Mouse (Mus musculus) cortical plate, adult 2 months (tissue): ENCODE measurements around the gene Irf2bpl.

Source experiments
- CTCF ChIP-seq: fragments of 200-500 bp; IDR thresholded peaks from 2 replicates; pipeline ENCODE4 v1.5.1; 2011; ENCODE audit warnings: mild to moderate bottlenecking, control low read depth, low read length; ENCODE audit not compliant: insufficient read depth; ENCODE audit errors: extremely low read depth
- POLR2A ChIP-seq: fragments of 200-500 bp; IDR thresholded peaks from 2 replicates; pipeline ENCODE4 v1.6.1; 2011; ENCODE audit warnings: mild to moderate bottlenecking, low read length, control low read depth; ENCODE audit not compliant: insufficient read depth; ENCODE audit errors: extremely low read depth

DNA sequence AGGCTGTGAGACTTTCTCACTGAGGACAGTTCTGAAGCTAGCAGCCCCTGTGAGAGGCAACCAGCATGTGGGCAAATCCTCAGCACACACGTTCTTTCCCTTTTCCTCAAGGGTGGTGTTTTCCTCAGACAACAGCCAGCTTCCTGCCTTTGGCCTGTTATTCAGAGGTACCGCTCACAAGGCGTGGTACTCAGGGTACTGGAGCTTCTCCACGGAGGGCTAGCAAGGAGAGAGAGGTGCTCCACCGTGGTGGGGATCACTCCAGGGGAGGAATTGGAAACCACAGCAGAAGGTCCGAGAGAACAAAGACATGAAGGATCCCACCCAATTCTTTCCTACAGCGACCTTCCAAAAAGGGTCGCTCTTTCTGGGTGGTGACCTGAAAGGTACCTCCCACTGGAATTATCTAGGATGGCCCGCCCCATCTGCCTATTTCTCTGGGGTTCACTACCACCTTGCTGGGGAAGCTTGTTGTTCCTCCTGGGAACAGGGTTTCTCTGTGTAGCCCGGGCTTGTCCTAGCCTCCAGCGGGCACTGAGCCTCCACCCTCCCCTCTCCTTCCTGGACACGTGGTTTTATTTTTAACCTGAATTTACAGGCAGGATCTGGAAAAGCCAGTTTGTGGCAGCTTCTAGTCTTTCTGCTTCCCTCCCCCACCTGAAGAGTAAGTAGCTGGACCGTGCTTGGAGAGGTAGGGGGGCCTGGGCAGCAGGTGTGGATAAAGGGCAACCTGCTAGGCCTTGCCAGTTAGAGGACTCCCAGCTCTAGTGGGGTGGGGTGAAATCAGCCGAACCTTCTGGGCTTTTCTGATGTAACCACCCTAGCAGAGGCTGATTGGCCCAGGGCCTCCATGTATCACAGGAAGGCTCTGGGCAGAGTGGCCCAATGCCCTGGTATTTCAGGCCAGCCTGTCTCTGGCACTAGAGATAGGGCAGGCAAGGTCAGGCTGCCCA, 17.1 kb downstream of the Irf2bpl start:
- no peak for TF ChIP-seq POLR2A
- TF ChIP-seq CTCF, result no peak
